Comparison of ENCODE assay signal across 19 mouse cellular contexts in genomic region chr17:26572265-26572664, GRCm38 (mm10). TPM values are rescaled to one million over a fixed set of nuclear protein-coding genes. Genes with fewer than 3 reads are reported as not detected.
DNase-seq lines count a peak whose midpoint lies in the region; ATAC-seq and TF ChIP-seq lines count a peak whose summit lies in the region.
"Had no signal": no experiment of that assay in that cellular context is flagged by ENCODE, and none has a peak within 500 bp of the region (broad histone marks: within the 10 kb centered on the region; RNA-seq: fewer than 3 reads in every experiment).

No protein-coding gene starts in this region.

- 87% methylated on average over 11 of the region's 11 CpGs for WGBS in heart, embryonic 16.5 days
- 92% methylated on average over 11 of the region's 11 CpGs for WGBS in midbrain, embryonic 15.5 days

- intact Hi-C loops in left cerebral cortex, adult 2 months (cut with DNase I) = no loop called here

- no peak for DNase-seq in heart, adult 9 months (ENCODE audit: low spot score in 2 of 2)
- peak; percentile 81 for DNase-seq in CD4-positive, CD25-positive, alpha-beta regulatory T cell, adult 2 months (ENCODE audit: low read depth, low spot score)
- peak; percentile 45 for DNase-seq in thymus, postnatal 25 days
- no peak for DNase-seq in left cerebral cortex, adult 2 months (ENCODE audit: extremely low spot score in 1 of 2, low spot score in 2 of 2)
- DNase-seq: adrenal gland, adult 2 months; cerebellum, adult 11-12 months; cerebellum, postnatal 36 days; liver, embryonic 13.5 days; lung, postnatal 10 days; spleen, adult 18-20 months had no signal

- H3K4me2 ChIP-seq in heart, embryonic 16.5 days (ENCODE audit: low read depth, low read length) = no peak overlapping the region
- H3K4me2 ChIP-seq in midbrain, embryonic 15.5 days = no peak overlapping the region
- H3K4me2 ChIP-seq: heart, embryonic 13.5 days; liver, embryonic 13.5 days; midbrain, embryonic 13.5 days had no signal

- H3K9ac ChIP-seq in heart, embryonic 16.5 days (ENCODE audit: low read length) = no peak overlapping the region
- no peak overlapping the region for H3K9ac ChIP-seq in midbrain, embryonic 15.5 days
- H3K9ac ChIP-seq: heart, embryonic 13.5 days; liver, embryonic 13.5 days; midbrain, embryonic 13.5 days had no signal

- peaks cover 46% of the 10 kb centered on the region for H3K4me1 ChIP-seq in heart, embryonic 16.5 days (ENCODE audit: control insufficient read depth, insufficient read depth, low read length)
- no peaks in the 10 kb centered on the region for H3K4me1 ChIP-seq in midbrain, embryonic 15.5 days
- H3K4me1 ChIP-seq: embryonic facial prominence, embryonic 10.5 days had no signal

- TF ChIP-seq CTCF in left cerebral cortex, adult 2 months (IDR thresholded peaks at IDR 0.05) = no peak

- H3K27me3 ChIP-seq in heart, embryonic 16.5 days (ENCODE audit: control insufficient read depth, insufficient read depth, low read length) = no peaks in the 10 kb centered on the region
- H3K27me3 ChIP-seq in midbrain, embryonic 15.5 days (replicated peaks) = no peaks in the 10 kb centered on the region
- H3K27me3 ChIP-seq: heart, embryonic 13.5 days; liver, embryonic 13.5 days; midbrain, embryonic 13.5 days had no signal

- H3K4me3 ChIP-seq in heart, embryonic 16.5 days (ENCODE audit: low read length) = no peak overlapping the region
- H3K4me3 ChIP-seq in left cerebral cortex, adult 2 months = no peak overlapping the region
- no peak overlapping the region for H3K4me3 ChIP-seq in midbrain, embryonic 15.5 days
- H3K4me3 ChIP-seq: embryonic facial prominence, embryonic 10.5 days; heart, embryonic 13.5 days; hindbrain, embryonic 10.5 days; layer of hippocampus, adult 2 months; liver, embryonic 13.5 days; midbrain, embryonic 13.5 days had no signal

- H3K36me3 ChIP-seq in heart, embryonic 16.5 days (ENCODE audit: control insufficient read depth, insufficient read depth) = peaks cover 8% of the 10 kb centered on the region
- H3K36me3 ChIP-seq in midbrain, embryonic 15.5 days (replicated peaks) = peaks cover 13% of the 10 kb centered on the region; the same call in 1 of the 2 replicates

- no peaks in the 10 kb centered on the region for H3K9me3 ChIP-seq in heart, embryonic 16.5 days (replicated peaks; ENCODE audit: control insufficient read depth, low read length)
- no peaks in the 10 kb centered on the region for H3K9me3 ChIP-seq in midbrain, embryonic 15.5 days
- H3K9me3 ChIP-seq: embryonic facial prominence, embryonic 10.5 days; heart, embryonic 13.5 days; hindbrain, embryonic 10.5 days; liver, embryonic 13.5 days had no signal

- no peak for ATAC-seq in heart, embryonic 16.5 days (replicated peaks; ENCODE audit: extremely low read depth, insufficient read depth, low FRiP score)
- ATAC-seq in inflammation-experienced regulatory T-cells, adult 6 months = peak; percentile 91
- ATAC-seq in midbrain, embryonic 15.5 days (replicated peaks) = no peak
- ATAC-seq: forebrain, embryonic 14.5 days; midbrain, embryonic 13.5 days had no signal

- H3K27ac ChIP-seq in heart, embryonic 16.5 days (ENCODE audit: low read length) = peak overlapping the region; percentile 25; the same call in 1 of the 2 replicates
- H3K27ac ChIP-seq in left cerebral cortex, adult 2 months = no peak overlapping the region
- no peak overlapping the region for H3K27ac ChIP-seq in midbrain, embryonic 15.5 days
- H3K27ac ChIP-seq: embryonic facial prominence, embryonic 10.5 days; heart, embryonic 13.5 days; hindbrain, embryonic 10.5 days; layer of hippocampus, adult 2 months; midbrain, embryonic 13.5 days had no signal

RNA-seq across cellular contexts. Expression of gene Dusp1, which starts 10.3 kb away (rescaled TPM):
- 35.5 and 35.7 TPM in 2 replicates for polyA plus RNA-seq in heart, embryonic 16.5 days (2015; fragmentation: Nextera tagmentation; extraction: Ambion mirVana)
- polyA plus RNA-seq in inflammation-experienced regulatory T-cells, adult 6 months (2017; shearing (Covaris generic)) = 10 to 100 TPM; 31.4 to 56.0 (median 32.0) TPM
- total RNA-seq in left cerebral cortex, adult 2 months (2021) = 10 to 100 TPM; 58.0 to 65.6 TPM
- polyA plus RNA-seq in midbrain, embryonic 15.5 days (2015; fragmentation: Nextera tagmentation; extraction: Ambion mirVana) = 42.5 and 42.8 TPM in 2 replicates

RNA-seq across cellular contexts. Expression of gene Ergic1, which starts 11.0 kb away (rescaled TPM):
- polyA plus RNA-seq in heart, embryonic 16.5 days (2015; fragmentation: Nextera tagmentation; extraction: Ambion mirVana) = 82.7 and 84.9 TPM in 2 replicates
- polyA plus RNA-seq in inflammation-experienced regulatory T-cells, adult 6 months (2017; shearing (Covaris generic)) = 10 to 100 TPM; 35.9 to 50.4 (median 39.8) TPM
- total RNA-seq in left cerebral cortex, adult 2 months (2021) = 100 to 1,000 TPM; 144 to 149 TPM
- polyA plus RNA-seq in midbrain, embryonic 15.5 days (2015; fragmentation: Nextera tagmentation; extraction: Ambion mirVana) = 100 and 109 TPM in 2 replicates

Comparison
In these comparisons a context has a peak if more than half of its experiments do, and no peak if none do; other contexts are left out.
1. DNase-seq: peak in CD4-positive, CD25-positive, alpha-beta regulatory T cell, adult 2 months (single experiment) and thymus, postnatal 25 days (single experiment); none in heart, adult 9 months (0 of 2) and left cerebral cortex, adult 2 months (0 of 2).